Mouse (Mus musculus) midbrain, embryonic 15.5 days (tissue): ENCODE results near the gene Vamp3. TPM values are rescaled to one million over a fixed set of nuclear protein-coding genes. Genes with fewer than 3 reads are reported as not detected.
"Not testable (repeated sequence)": the region's sequence is repeated elsewhere in the genome, so short reads cannot be mapped to it uniquely, and the experiment has no call there.

Experiments
- ATAC-seq: fragments of 200-750 bp; cut with Nextera tagmentation; replicated peaks from 2 replicates; pipeline ENCODE4 v1.8.0; 2017; ENCODE audit warnings: moderate TSS enrichment
- H3K27ac ChIP-seq: fragments of 300-500 bp; sonication (generic); 2 replicates; pipeline ENCODE4 v1.5.1; 2015; ENCODE audit warnings: mild to moderate bottlenecking, inconsistent platforms
- H3K27me3 ChIP-seq: fragments of 300-500 bp; sonication (generic); replicated peaks from 2 replicates; pipeline ENCODE4 v1.6.1; 2015; ENCODE audit warnings: inconsistent platforms
- H3K36me3 ChIP-seq: fragments of 300-500 bp; sonication (generic); replicated peaks from 2 replicates; pipeline ENCODE4 v1.6.1; 2015; ENCODE audit warnings: inconsistent platforms
- H3K4me1 ChIP-seq: fragments of 300-500 bp; sonication (generic); 2 replicates; pipeline ENCODE4 v1.6.1; 2015; ENCODE audit warnings: inconsistent platforms
- H3K4me2 ChIP-seq: fragments of 300-500 bp; sonication (generic); 2 replicates; pipeline ENCODE4 v1.6.1; 2015; ENCODE audit warnings: inconsistent platforms, mild to moderate bottlenecking, moderate library complexity
- H3K4me3 ChIP-seq: fragments of 300-500 bp; sonication (generic); 2 replicates; pipeline ENCODE4 v1.5.1; 2015; ENCODE audit warnings: mild to moderate bottlenecking, inconsistent platforms
- H3K9ac ChIP-seq: fragments of 300-500 bp; sonication (generic); 2 replicates; pipeline ENCODE4 v1.6.1; 2015; ENCODE audit warnings: mild to moderate bottlenecking, inconsistent platforms
- H3K9me3 ChIP-seq: fragments of 300-500 bp; sonication (generic); 2 replicates; pipeline ENCODE4 v1.6.1; 2016; ENCODE audit warnings: inconsistent platforms
- WGBS: fragments of 180-500 bp; shearing (Covaris S2); methylation state at CpG from one replicate; pipeline ENCODE4 v1.1.7; 2015; ENCODE audit warnings: mixed read lengths; 5-methylcytosine and 5-hydroxymethylcytosine counted together
- polyA plus RNA-seq: library from polyadenylated mRNA; unstranded; fragments of >200 nt; fragmentation: Nextera tagmentation; extraction: Ambion mirVana; gene quantifications from 2 replicates; pipeline ENCODE4 v1.2.1, GENCODE M21; 2015

Vamp3 gene
- polyA plus RNA-seq, 1 experiment from 2014 or later: 48.5 TPM

GRCm38 (mm10) chr4:151043281-151043680 lies 14.5 kb downstream of the Vamp3 start:
- Histone ChIP-seq H3K27ac (no peak overlapping the region), H3K4me2 (peak overlapping the region; percentile 96), H3K4me3 (no peak overlapping the region; the same call in 1 of the 2 replicates), H3K27me3 (no peaks in the 10 kb centered on the region; the same call in 1 of the 2 replicates), H3K4me1 (peaks cover 10% of the 10 kb centered on the region; the same call in 1 of the 2 replicates), H3K36me3 (peaks cover 11% of the 10 kb centered on the region; the same call in 1 of the 2 replicates), H3K9ac (no peak overlapping the region), H3K9me3 (no peaks in the 10 kb centered on the region)
- no peak for ATAC-seq
- 44% methylated on average over 5 of the region's 5 CpGs for WGBS

DNA sequence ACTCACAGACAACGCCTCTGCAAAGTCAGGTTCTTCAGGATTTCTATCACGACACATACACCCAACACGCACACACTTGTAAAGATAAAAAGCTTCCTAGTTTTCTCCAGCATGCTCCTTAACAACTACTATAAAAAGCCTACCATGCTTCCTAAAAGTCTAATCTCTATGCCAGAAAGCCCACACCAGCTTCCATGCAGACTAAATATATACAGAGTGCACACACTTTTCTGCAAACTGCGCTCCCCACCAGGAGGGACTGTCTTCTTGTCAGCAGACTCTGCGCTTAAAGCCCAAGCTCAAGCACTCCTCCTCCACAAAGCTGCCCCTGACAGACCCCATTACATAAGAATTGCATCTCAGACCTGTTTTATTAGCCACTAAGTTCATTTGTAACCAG lies 16.3 kb downstream of the Vamp3 start:
- no peaks in the 10 kb centered on the region for H3K36me3 ChIP-seq
- H3K4me2 ChIP-seq: no peak overlapping the region
- peaks cover 10% of the 10 kb centered on the region; the same call in 1 of the 2 replicates for H3K4me1 ChIP-seq
- WGBS: 90% methylated on average over 5 of the region's 5 CpGs
- H3K9me3 ChIP-seq: no peaks in the 10 kb centered on the region
- H3K27ac ChIP-seq: no peak overlapping the region
- H3K4me3 ChIP-seq: no peak overlapping the region
- H3K27me3 ChIP-seq: no peaks in the 10 kb centered on the region; the same call in 1 of the 2 replicates
- no peak for ATAC-seq
- no peak overlapping the region for H3K9ac ChIP-seq

DNA sequence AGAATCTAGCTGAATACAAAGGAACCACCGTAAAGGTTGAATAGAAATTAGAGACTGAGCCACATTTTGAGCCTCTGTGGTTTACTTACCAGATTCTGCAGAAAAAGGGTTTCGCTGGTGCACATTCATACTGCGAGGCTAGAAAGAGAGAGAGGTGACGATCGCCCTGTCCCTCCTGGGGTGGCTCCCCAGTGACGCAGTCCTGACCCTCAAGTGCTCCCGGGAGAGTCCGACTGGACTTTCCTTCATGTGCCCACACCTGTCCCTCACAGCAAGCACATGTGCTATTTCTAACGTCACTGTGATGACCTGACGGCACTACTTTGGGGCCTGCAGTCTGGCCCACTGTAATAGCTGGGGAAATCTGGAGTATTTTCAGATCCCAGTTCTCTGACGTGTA lies 20.0 kb downstream of the Vamp3 start:
- 90% methylated on average over 11 of the region's 11 CpGs for WGBS
- H3K27ac ChIP-seq: no peak overlapping the region
- no peaks in the 10 kb centered on the region for H3K4me1 ChIP-seq
- H3K9me3 ChIP-seq: no peaks in the 10 kb centered on the region
- ATAC-seq: no peak
- no peak overlapping the region for H3K9ac ChIP-seq
- no peaks in the 10 kb centered on the region; the same call in 1 of the 2 replicates for H3K27me3 ChIP-seq
- H3K36me3 ChIP-seq: no peaks in the 10 kb centered on the region
- H3K4me3 ChIP-seq: no peak overlapping the region
- H3K4me2 ChIP-seq: no peak overlapping the region

DNA sequence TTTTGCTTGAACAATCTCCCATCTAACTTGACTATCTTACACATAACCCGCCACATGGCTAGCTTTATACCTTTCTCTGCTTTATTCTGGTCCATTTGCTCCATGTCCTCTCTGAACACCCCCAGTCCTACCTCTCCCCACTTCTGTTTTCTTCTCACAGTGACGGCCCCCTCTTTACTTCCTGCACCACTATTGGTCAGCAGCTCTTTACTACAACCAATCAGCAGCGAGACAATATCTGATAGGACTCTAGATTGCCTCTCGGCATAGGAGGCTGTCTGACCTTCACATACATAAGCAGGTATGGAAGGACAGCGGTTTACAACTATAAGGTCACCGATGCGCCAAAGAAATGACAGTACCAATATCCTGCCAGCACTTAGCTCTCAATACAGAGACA lies 21.2 kb downstream of the Vamp3 start:
- Histone ChIP-seq H3K4me2 (no peak overlapping the region), H3K36me3 (no peaks in the 10 kb centered on the region), H3K4me3 (no peak overlapping the region), H3K27ac (no peak overlapping the region), H3K27me3 (no peaks in the 10 kb centered on the region), H3K9ac (no peak overlapping the region), H3K9me3 (no peaks in the 10 kb centered on the region), H3K4me1 (no peaks in the 10 kb centered on the region)
- WGBS: 87% methylated on average over 7 of the region's 7 CpGs
- no peak for ATAC-seq

- Histone ChIP-seq H3K4me3 (no peak overlapping the region), H3K4me1 (no peaks in the 10 kb centered on the region), H3K4me2 (no peak overlapping the region), H3K27ac (no peak overlapping the region), H3K9me3 (no peaks in the 10 kb centered on the region), H3K9ac (no peak overlapping the region), H3K36me3 (no peaks in the 10 kb centered on the region), H3K27me3 (no peaks in the 10 kb centered on the region)
- no peak for ATAC-seq
- WGBS: 50% methylated on average over 6 of the region's 6 CpGs
Observed at GRCm38 (mm10) chr4:151027001-151027400, 30.8 kb downstream of the Vamp3 start.

DNA sequence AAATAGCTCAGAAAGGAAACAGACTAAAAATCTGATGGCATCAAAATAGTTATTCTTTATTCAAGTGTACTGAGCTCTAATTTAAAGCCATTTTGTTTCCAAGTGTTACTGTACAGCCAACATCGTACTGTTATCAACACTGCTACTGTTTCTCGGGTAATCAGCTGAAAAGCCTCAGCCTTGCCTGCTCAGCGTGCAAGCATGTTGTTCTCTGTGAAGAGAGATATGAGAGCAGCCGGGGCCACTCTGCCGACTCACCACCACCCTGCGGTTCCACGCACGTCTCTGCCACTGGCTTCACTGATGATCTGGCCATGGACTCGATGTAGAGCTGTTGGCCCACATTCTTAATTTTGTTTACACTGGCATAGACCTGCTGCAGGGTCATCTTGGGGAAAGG lies 33.6 kb downstream of the Vamp3 start:
- no peak for ATAC-seq
- no peak overlapping the region for H3K9ac ChIP-seq
- no peak overlapping the region for H3K4me3 ChIP-seq
- H3K9me3 ChIP-seq: no peaks in the 10 kb centered on the region
- H3K36me3 ChIP-seq: no peaks in the 10 kb centered on the region
- WGBS: 90% methylated on average over 9 of the region's 9 CpGs
- no peak overlapping the region for H3K4me2 ChIP-seq
- H3K27ac ChIP-seq: no peak overlapping the region
- H3K27me3 ChIP-seq: no peaks in the 10 kb centered on the region
- no peaks in the 10 kb centered on the region for H3K4me1 ChIP-seq

GRCm38 (mm10) chr4:151017356-151017755 lies 40.4 kb downstream of the Vamp3 start:
- H3K27ac ChIP-seq, ATAC-seq, H3K9ac ChIP-seq, H3K36me3 ChIP-seq, H3K9me3 ChIP-seq, H3K4me3 ChIP-seq, H3K4me2 ChIP-seq, H3K4me1 ChIP-seq, H3K27me3 ChIP-seq: not testable (repeated sequence)
- WGBS: 92% methylated on average over 1 of the region's 1 CpGs

GRCm38 (mm10) chr4:151015946-151016345 lies 41.8 kb downstream of the Vamp3 start:
- no peak overlapping the region for H3K27ac ChIP-seq
- no peak for ATAC-seq
- 91% methylated on average over 10 of the region's 10 CpGs for WGBS
- H3K4me1 ChIP-seq: no peaks in the 10 kb centered on the region
- H3K27me3 ChIP-seq: no peaks in the 10 kb centered on the region
- H3K4me3 ChIP-seq: no peak overlapping the region
- 0 out of 2 replicates have a peak, but pooled peaks cover 4% of the 10 kb centered on the region for H3K36me3 ChIP-seq
- H3K9ac ChIP-seq: no peak overlapping the region
- H3K9me3 ChIP-seq: no peaks in the 10 kb centered on the region
- no peak overlapping the region for H3K4me2 ChIP-seq

GRCm38 (mm10) chr4:151010316-151010715 lies 47.4 kb downstream of the Vamp3 start:
- no peak for ATAC-seq
- Histone ChIP-seq H3K27ac (no peak overlapping the region), H3K9me3 (no peaks in the 10 kb centered on the region), H3K27me3 (no peaks in the 10 kb centered on the region), H3K4me1 (no peaks in the 10 kb centered on the region), H3K9ac (no peak overlapping the region), H3K4me2 (no peak overlapping the region), H3K4me3 (no peak overlapping the region), H3K36me3 (no peaks in the 10 kb centered on the region)
- WGBS: 86% methylated on average over 7 of the region's 7 CpGs

DNA sequence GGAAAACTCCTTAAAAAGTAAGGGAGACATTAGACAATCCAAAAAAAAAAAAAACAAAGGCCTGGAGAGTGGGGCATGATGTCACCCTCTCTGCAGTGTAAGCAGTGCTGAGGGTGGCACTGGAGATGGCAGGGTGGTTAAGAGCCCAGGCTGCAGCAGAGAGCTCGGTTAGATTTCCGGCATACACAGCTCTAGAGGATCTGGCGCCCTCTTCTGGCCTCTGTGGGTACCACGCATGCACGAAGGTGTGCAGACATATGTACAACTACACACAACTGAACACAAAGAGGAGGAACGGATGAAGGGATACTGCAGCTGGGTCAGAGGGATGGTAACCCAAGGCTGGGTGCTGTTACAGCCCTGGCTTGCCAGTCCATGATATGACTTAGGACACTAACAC lies 50.8 kb downstream of the Vamp3 start:
- no peak for ATAC-seq
- 59% methylated on average over 6 of the region's 6 CpGs for WGBS

DNA sequence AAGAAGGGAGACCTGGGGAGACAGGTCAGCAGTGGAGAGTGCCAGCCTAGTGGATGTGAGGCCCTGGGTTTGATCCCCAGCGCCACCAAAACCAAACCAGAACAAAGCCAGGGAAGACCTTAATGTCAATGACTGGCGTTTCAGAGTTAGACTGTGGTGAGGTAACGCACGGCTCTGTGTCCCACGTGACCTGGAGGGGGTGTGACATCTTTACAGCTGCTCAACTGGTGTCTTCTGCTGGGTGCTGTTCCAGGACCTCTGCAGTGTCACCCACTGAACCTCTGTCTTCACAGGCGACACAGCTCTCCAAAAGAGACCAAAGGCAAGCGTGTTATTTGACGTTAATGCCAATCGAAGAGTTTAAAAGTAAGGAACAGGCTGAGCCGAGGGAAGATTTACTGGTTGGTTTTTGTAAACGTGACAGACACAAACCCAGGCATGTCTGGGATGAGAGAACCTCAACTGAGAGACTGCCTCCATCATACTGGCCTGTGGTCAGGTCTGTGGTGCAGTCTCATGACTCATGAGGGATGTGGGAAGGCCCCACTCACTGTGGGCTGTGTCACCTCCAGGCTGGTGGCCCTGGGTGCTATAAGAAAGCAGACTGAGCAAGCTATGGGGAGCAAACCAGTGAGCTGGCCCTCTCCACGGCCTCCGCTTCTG lies 52.0 kb downstream of the Vamp3 start:
- no peaks in the 10 kb centered on the region for H3K9me3 ChIP-seq
- H3K27ac ChIP-seq: no peak overlapping the region
- ATAC-seq: no peak
- no peak overlapping the region for H3K4me3 ChIP-seq
- H3K4me1 ChIP-seq: no peaks in the 10 kb centered on the region
- WGBS: 95% methylated on average over 13 of the region's 13 CpGs
- H3K36me3 ChIP-seq: no peaks in the 10 kb centered on the region
- H3K9ac ChIP-seq: no peak overlapping the region
- H3K4me2 ChIP-seq: no peak overlapping the region
- no peaks in the 10 kb centered on the region for H3K27me3 ChIP-seq

More for the DNA sequence above, 50.8 kb downstream of the Vamp3 start:
- Histone ChIP-seq H3K4me2 (no peak overlapping the region), H3K9ac (no peak overlapping the region), H3K36me3 (no peaks in the 10 kb centered on the region), H3K4me3 (no peak overlapping the region), H3K4me1 (no peaks in the 10 kb centered on the region), H3K27me3 (no peaks in the 10 kb centered on the region), H3K9me3 (no peaks in the 10 kb centered on the region), H3K27ac (no peak overlapping the region)

- H3K4me2 ChIP-seq: no peak overlapping the region
- no peaks in the 10 kb centered on the region for H3K27me3 ChIP-seq
- H3K9ac ChIP-seq: no peak overlapping the region
- H3K36me3 ChIP-seq: no peaks in the 10 kb centered on the region
- no peak overlapping the region for H3K27ac ChIP-seq
- H3K4me1 ChIP-seq: no peaks in the 10 kb centered on the region
- no peak overlapping the region for H3K4me3 ChIP-seq
- WGBS: 74% methylated on average over 13 of the region's 13 CpGs
- no peak for ATAC-seq
- H3K9me3 ChIP-seq: no peaks in the 10 kb centered on the region
Observed at GRCm38 (mm10) chr4:151001397-151001796, 56.4 kb downstream of the Vamp3 start.

DNA sequence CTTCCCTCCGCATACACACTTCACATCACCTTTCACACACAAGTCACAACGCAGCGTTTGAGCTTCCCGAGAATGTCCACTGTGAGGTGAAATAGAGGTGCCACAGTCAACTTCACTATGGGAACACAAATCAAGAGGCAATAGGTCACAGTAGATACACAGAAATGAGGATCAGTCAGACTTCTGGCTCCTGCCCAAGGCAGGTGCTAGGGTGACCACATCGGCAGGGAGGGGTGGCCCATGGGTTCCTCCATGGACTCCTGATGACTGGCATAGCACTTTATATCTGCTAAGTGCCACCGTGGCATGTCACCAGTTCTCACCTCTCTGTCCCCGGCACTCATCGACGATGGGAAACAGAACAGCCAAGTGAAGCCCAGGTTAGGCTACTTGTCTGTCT lies 59.1 kb downstream of the Vamp3 start:
- Histone ChIP-seq H3K9me3 (no peaks in the 10 kb centered on the region), H3K9ac (no peak overlapping the region), H3K4me1 (no peaks in the 10 kb centered on the region), H3K27ac (no peak overlapping the region), H3K4me2 (no peak overlapping the region), H3K27me3 (no peaks in the 10 kb centered on the region), H3K4me3 (no peak overlapping the region), H3K36me3 (no peaks in the 10 kb centered on the region)
- 97% methylated on average over 9 of the region's 9 CpGs for WGBS
- ATAC-seq: no peak
